Mouse (Mus musculus) cerebellum, adult 2 months (tissue): ENCODE measurements around the gene Ifna12. TPM values are rescaled to one million over a fixed set of nuclear protein-coding genes. Genes with fewer than 3 reads are reported as not detected.
"Not testable (repeated sequence)": the region's sequence is repeated elsewhere in the genome, so short reads cannot be mapped to it uniquely, and the experiment has no call there.

Source experiments
- DNase-seq, 2 experiments: peaks; one replicate each; pipeline ENCODE4 v3.0.0; 2021
- H3K27ac ChIP-seq: fragments of 200-500 bp; 2 replicates; pipeline ENCODE4 v1.5.1; 2012; ENCODE audit warnings: low read length, control low read depth, inconsistent platforms; ENCODE audit not compliant: insufficient read depth
- H3K27me3 ChIP-seq: fragments of 200-500 bp; 2 replicates; pipeline ENCODE4 v1.6.1; 2012; ENCODE audit warnings: inconsistent platforms, mild to moderate bottlenecking, low read length, moderate library complexity; ENCODE audit not compliant: control insufficient read depth, insufficient read depth
- H3K4me1 ChIP-seq: fragments of 200-500 bp; 2 replicates; pipeline ENCODE4 v1.6.1; 2011; ENCODE audit warnings: low read length; ENCODE audit not compliant: control insufficient read depth, insufficient read depth
- H3K4me3 ChIP-seq: fragments of 200-500 bp; replicated peaks from 2 replicates; pipeline ENCODE3; 2011; ENCODE audit warnings: mild to moderate bottlenecking, low read depth, low read length, control low read depth; ENCODE audit not compliant: insufficient read depth
- POLR2A ChIP-seq: fragments of 200-500 bp; IDR thresholded peaks from 2 replicates; pipeline ENCODE4 v1.6.1; 2011; ENCODE audit warnings: low read length, control low read depth, borderline replicate concordance; ENCODE audit not compliant: insufficient read depth
- WGBS: fragments of 180-500 bp; shearing (Covaris S2); methylation state at CpG from one replicate; pipeline ENCODE4 v1.1.7; 2018; 5-methylcytosine and 5-hydroxymethylcytosine counted together
- polyA plus RNA-seq: library from polyadenylated mRNA; depleted of rRNA; stranded (reverse); fragments of >200 nt; gene quantifications from 2 replicates; pipeline ENCODE4 v1.2.3, GENCODE M21; 2012; rRNA removed

Ifna12 gene
- polyA plus RNA-seq, 1 experiment = not detected

DNA sequence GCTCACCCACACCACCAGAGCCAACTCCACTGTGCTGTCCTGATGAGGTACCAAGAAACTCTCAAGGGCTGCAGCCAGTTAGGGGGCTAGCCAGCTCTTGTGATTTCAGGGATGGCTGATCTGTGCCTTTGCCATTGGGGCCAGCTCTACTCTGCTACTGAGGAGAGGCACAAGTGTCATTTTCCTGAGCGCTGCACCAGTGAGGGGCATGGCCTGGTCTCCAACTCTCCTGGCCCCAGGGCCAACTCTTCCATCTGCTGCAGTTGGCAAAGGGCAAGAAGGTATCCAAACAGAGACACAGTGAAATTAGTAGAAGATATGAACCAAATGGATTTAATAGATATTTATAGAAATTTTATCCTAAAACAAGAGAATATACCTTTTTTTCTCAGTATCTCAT lies 41.4 kb downstream of the Ifna12 start:
- no peak for TF ChIP-seq POLR2A
- no peaks in the 10 kb centered on the region for H3K27me3 ChIP-seq
- H3K4me1 ChIP-seq = peaks cover 11% of the 10 kb centered on the region
- peak; percentile 68 to 85 for DNase-seq
- 14% methylated on average over 1 of the region's 1 CpGs for WGBS
- no peak overlapping the region for H3K4me3 ChIP-seq
- peak overlapping the region; percentile 76; the same call in 1 of the 2 replicates for H3K27ac ChIP-seq

DNA sequence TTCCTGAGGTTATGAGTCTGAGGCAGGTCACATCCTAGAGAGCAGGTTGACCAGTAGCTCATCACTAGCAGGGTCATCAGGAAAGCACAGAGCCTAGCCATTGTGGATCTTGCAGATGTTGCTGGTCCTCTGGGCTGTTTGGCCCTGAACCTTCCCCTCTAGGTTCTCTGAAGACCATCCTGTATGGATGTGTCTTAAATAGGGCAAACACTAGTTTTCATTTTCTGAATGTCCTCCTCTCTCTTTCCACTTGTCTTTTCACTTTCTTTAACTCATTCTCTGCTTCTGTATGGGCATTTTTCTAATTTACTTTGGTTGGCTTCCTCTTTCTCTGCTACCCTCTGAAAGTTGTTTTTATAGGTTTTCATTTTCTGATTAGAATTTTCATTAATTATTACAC lies 45.0 kb downstream of the Ifna12 start, which contains the start of gene Ifna15:
Ifna15 (minus strand) TSS at position 101 of the 400 bp plus-strand sequence.
- not testable (repeated sequence) for H3K27me3 ChIP-seq, DNase-seq, H3K4me3 ChIP-seq, H3K27ac ChIP-seq
- H3K4me1 ChIP-seq = peaks cover 11% of the 10 kb centered on the region

Other genes with a start within 250 kb of the Ifna12 start
- 0.54 and 0.76 TPM in 2 replicates for gene Hacd4, start 164.4 kb downstream of the Ifna12 start, polyA plus RNA-seq
- gene Ifnb1, start 80.6 kb downstream of the Ifna12 start, polyA plus RNA-seq = not detected in 2 replicates
- gene Ifna15, start 45.1 kb downstream of the Ifna12 start, polyA plus RNA-seq = not detected in 2 replicates
- not detected in 2 replicates for gene Ifna14, start 31.6 kb downstream of the Ifna12 start, polyA plus RNA-seq
- gene Ifna9, start 11.0 kb downstream of the Ifna12 start, polyA plus RNA-seq = not detected in 2 replicates
- not detected in 2 replicates for gene C87499, start 31.0 kb upstream of the Ifna12 start, polyA plus RNA-seq
- not detected in 2 replicates for gene Ifna13, start 41.1 kb upstream of the Ifna12 start, polyA plus RNA-seq
- not detected in 2 replicates for gene Ifna16, start 73.5 kb upstream of the Ifna12 start, polyA plus RNA-seq
- gene Ifna2, start 80.5 kb upstream of the Ifna12 start, polyA plus RNA-seq = not detected in 2 replicates
- not detected in 2 replicates for gene Ifnab, start 88.0 kb upstream of the Ifna12 start, polyA plus RNA-seq
- gene Gm26566, start 118.4 kb upstream of the Ifna12 start, polyA plus RNA-seq = 0.59 and 1.2 TPM in 2 replicates
- gene Klhl9, start 119.1 kb upstream of the Ifna12 start, polyA plus RNA-seq = 43.6 and 44.7 TPM in 2 replicates
- not detected in 2 replicates for gene Gm13271, start 151.5 kb upstream of the Ifna12 start, polyA plus RNA-seq
- gene Gm13283, start 156.7 kb upstream of the Ifna12 start, polyA plus RNA-seq = not detected in 2 replicates
- not detected in 2 replicates for gene Gm13290, start 170.5 kb upstream of the Ifna12 start, polyA plus RNA-seq
- not detected in 2 replicates for gene Gm13289, start 173.5 kb upstream of the Ifna12 start, polyA plus RNA-seq
- not detected in 2 replicates for gene Gm13272, start 176.5 kb upstream of the Ifna12 start, polyA plus RNA-seq
- not detected in 2 replicates for gene Ifnz, start 178.8 kb upstream of the Ifna12 start, polyA plus RNA-seq
- gene Gm13276, start 182.3 kb upstream of the Ifna12 start, polyA plus RNA-seq = not detected in 2 replicates
- gene Gm13277, start 185.3 kb upstream of the Ifna12 start, polyA plus RNA-seq = not detected in 2 replicates
- gene Gm13278, start 188.2 kb upstream of the Ifna12 start, polyA plus RNA-seq = not detected in 2 replicates
- gene Gm13275, start 191.1 kb upstream of the Ifna12 start, polyA plus RNA-seq = not detected in 2 replicates
- not detected in 2 replicates for gene Gm13279, start 194.0 kb upstream of the Ifna12 start, polyA plus RNA-seq
- gene Gm13285, start 196.3 kb upstream of the Ifna12 start, polyA plus RNA-seq = not detected in 2 replicates
- gene Gm13287, start 199.9 kb upstream of the Ifna12 start, polyA plus RNA-seq = not detected in 2 replicates
- gene Gm13288, start 202.2 kb upstream of the Ifna12 start, polyA plus RNA-seq = not detected in 2 replicates
- gene Ifna7, start 212.9 kb upstream of the Ifna12 start, polyA plus RNA-seq = not detected in 2 replicates
- not detected in 2 replicates for gene Ifna11, start 216.6 kb upstream of the Ifna12 start, polyA plus RNA-seq
- not detected in 2 replicates for gene Ifna6, start 224.0 kb upstream of the Ifna12 start, polyA plus RNA-seq
- gene Ifna5, start 232.1 kb upstream of the Ifna12 start, polyA plus RNA-seq = not detected in 2 replicates
- gene Ifna4, start 238.5 kb upstream of the Ifna12 start, polyA plus RNA-seq = not detected in 2 replicates
- gene Ifna1, start 246.7 kb upstream of the Ifna12 start, polyA plus RNA-seq = not detected in 2 replicates